Comparison of ENCODE assay signal across 10 mouse cellular contexts in the genomic region with DNA sequence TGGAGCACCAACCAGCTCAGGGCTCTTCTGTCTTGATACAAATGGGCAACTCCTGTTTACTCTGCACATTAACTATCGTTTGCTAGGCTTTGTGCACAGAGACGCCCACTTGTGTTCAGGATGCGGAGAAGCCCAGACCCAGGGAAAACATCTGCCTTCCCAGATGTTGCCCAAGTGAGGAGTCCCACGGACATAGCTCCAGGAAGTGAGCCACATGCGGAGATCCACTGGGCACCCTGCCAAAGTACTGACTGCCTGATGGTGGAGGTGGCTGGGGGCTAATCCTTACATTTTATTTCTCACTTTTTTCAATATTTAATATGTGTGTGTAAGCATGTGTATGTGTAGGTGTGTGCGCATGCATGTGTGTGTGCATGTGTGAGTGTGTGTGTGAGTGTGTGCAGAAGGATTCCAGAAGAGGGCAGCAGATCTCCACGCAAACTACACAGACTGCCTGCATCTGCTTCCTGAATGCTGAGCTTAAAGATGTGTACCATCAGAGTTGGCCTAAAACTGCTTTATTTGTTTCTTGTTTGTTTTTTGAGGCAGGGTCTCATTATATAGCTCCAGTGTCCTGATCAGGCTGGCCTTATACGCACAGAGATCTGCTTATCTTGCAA. TPM values are rescaled to one million over a fixed set of nuclear protein-coding genes. Genes with fewer than 3 reads are reported as not detected.
A peak's percentile ranks its signal among the peaks of the same experiment; 100 is the strongest.
DNase-seq lines count a peak whose midpoint lies in the region; ATAC-seq and TF ChIP-seq lines count a peak whose summit lies in the region.
"Had no signal": no experiment of that assay in that cellular context is flagged by ENCODE, and none has a peak within 500 bp of the region (broad histone marks: within the 10 kb centered on the region; RNA-seq: fewer than 3 reads in every experiment).

No protein-coding gene starts in this region.

- peak; percentile 25 for DNase-seq in gastrocnemius, postnatal 14 days
- DNase-seq in gastrocnemius, adult 18-20 months (ENCODE audit: low spot score): no peak
- peak; percentile 17 for DNase-seq in midbrain, embryonic 14.5 days
- DNase-seq in midbrain, embryonic 10.5 days (ENCODE audit: low spot score): no peak
- DNase-seq in MEL (ENCODE audit: low read depth, low spot score): peak; percentile 68
- DNase-seq in lung, postnatal 36 days: peak; percentile 14
- no peak for DNase-seq in spleen, adult 18-20 months
- DNase-seq in layer of hippocampus, adult 8-10 months (ENCODE audit: low spot score in 2 of 2): no peak

- intact Hi-C loops in gastrocnemius, postnatal 14 days (cut with DNase I; ENCODE audit: low total_unique reads): no loop called here

- TF ChIP-seq CTCF in MEL (IDR thresholded peaks at IDR 0.05 in 2 of 3, conservative IDR thresholded peaks at IDR 0.05 in 1 of 3; ENCODE audit: control insufficient read depth in 1 of 3, insufficient read depth in 1 of 3, low read depth in 2 of 3, low read length in 3 of 3, poor library complexity in 1 of 3, severe bottlenecking in 1 of 3): peak; percentile 65 to 72 (median 69)

- H3K9ac ChIP-seq in midbrain, embryonic 14.5 days (replicated peaks; ENCODE audit: low read length): no peak overlapping the region
- H3K9ac ChIP-seq in MEL (ENCODE audit: control insufficient read depth, low read depth, low read length, poor library complexity, severe bottlenecking): no peak overlapping the region

- no peaks in the 10 kb centered on the region for H3K36me3 ChIP-seq in midbrain, embryonic 14.5 days (ENCODE audit: control insufficient read depth, insufficient read depth, low read length)
- no peaks in the 10 kb centered on the region for H3K36me3 ChIP-seq in midbrain, embryonic 10.5 days
- H3K36me3 ChIP-seq in MEL (ENCODE audit: control insufficient read depth in 1 of 2, insufficient read depth in 2 of 2, low read length in 2 of 2): peaks cover 0 to 13% of the 10 kb centered on the region in 2 experiments; a peak in 2 of 4 replicates

- no peak for TF ChIP-seq POLR2A in MEL (IDR thresholded peaks at IDR 0.05; ENCODE audit: control insufficient read depth in 1 of 2, insufficient read depth in 1 of 2, low read depth in 1 of 2, low read length in 2 of 2, poor library complexity in 1 of 2)

- 91% methylated on average over 8 of the region's 8 CpGs for WGBS in midbrain, embryonic 14.5 days
- 91% methylated on average over 8 of the region's 8 CpGs for WGBS in midbrain, embryonic 10.5 days

- H3K27ac ChIP-seq in midbrain, embryonic 14.5 days (replicated peaks; ENCODE audit: low read depth, low read length): no peak overlapping the region
- no peak overlapping the region for H3K27ac ChIP-seq in midbrain, embryonic 10.5 days (replicated peaks)
- no peak overlapping the region for H3K27ac ChIP-seq in MEL (ENCODE audit: control insufficient read depth, low read depth, low read length)

- no peaks in the 10 kb centered on the region for H3K27me3 ChIP-seq in midbrain, embryonic 14.5 days (ENCODE audit: control insufficient read depth, insufficient read depth, low read length)
- H3K27me3 ChIP-seq in midbrain, embryonic 10.5 days (ENCODE audit: low read depth, poor library complexity, severe bottlenecking): no peaks in the 10 kb centered on the region
- no peaks in the 10 kb centered on the region for H3K27me3 ChIP-seq in MEL (ENCODE audit: control insufficient read depth in 1 of 2, insufficient read depth in 2 of 2, low read length in 2 of 2)

- H3K4me1 ChIP-seq in midbrain, embryonic 14.5 days (ENCODE audit: control insufficient read depth, insufficient read depth, low read length): no peaks in the 10 kb centered on the region
- no peaks in the 10 kb centered on the region for H3K4me1 ChIP-seq in midbrain, embryonic 10.5 days
- H3K4me1 ChIP-seq in MEL (ENCODE audit: control insufficient read depth in 1 of 2, insufficient read depth in 2 of 2, low read length in 2 of 2): peaks cover 3 to 23% of the 10 kb centered on the region in 2 experiments; a peak in 3 of 4 replicates

- ATAC-seq in midbrain, embryonic 14.5 days (ENCODE audit: low FRiP score, low TSS enrichment): no peak

- TF ChIP-seq RAD21 in MEL (IDR thresholded peaks at IDR 0.05; ENCODE audit: low read depth, low read length): peak; percentile 77

- TF ChIP-seq EP300 in MEL (IDR thresholded peaks at IDR 0.05; ENCODE audit: low read depth in 1 of 2, low read length in 2 of 2): no peak

- H3K9me3 ChIP-seq in midbrain, embryonic 14.5 days (ENCODE audit: control insufficient read depth, low read length): peaks cover 3% of the 10 kb centered on the region; the same call in 1 of the 2 replicates
- H3K9me3 ChIP-seq in midbrain, embryonic 10.5 days (replicated peaks): peaks cover 13% of the 10 kb centered on the region; the same call in 1 of the 2 replicates
- H3K9me3 ChIP-seq in MEL (replicated peaks; ENCODE audit: insufficient read depth, low read length): no peaks in the 10 kb centered on the region

- H3K4me3 ChIP-seq in midbrain, embryonic 14.5 days (replicated peaks; ENCODE audit: low read depth, low read length): no peak overlapping the region
- H3K4me3 ChIP-seq in midbrain, embryonic 10.5 days: no peak overlapping the region
- H3K4me3 ChIP-seq in MEL (ENCODE audit: control insufficient read depth in 1 of 2, insufficient read depth in 1 of 2, low read depth in 2 of 2, low read length in 2 of 2): no peak overlapping the region

- H3K4me2 ChIP-seq in midbrain, embryonic 14.5 days (ENCODE audit: low read length): no peak overlapping the region

- H3K79me2 ChIP-seq in MEL (ENCODE audit: control insufficient read depth, insufficient read depth, low read length, poor library complexity): no peaks in the 10 kb centered on the region

TF ChIP-seq in MEL, 35 proteins besides CTCF, POLR2A, EP300 and RAD21:
- peak; percentile 50 for TF ChIP-seq SMC3 (IDR thresholded peaks at IDR 0.05; ENCODE audit: low read depth, low read length)
- no peak for TF ChIP-seq E2F4 (IDR thresholded peaks at IDR 0.05; ENCODE audit: borderline replicate concordance, low read depth, low read length)
- 0 out of 2 replicates have a peak, but pooled peaks have one; percentile 26 for TF ChIP-seq ELF1 (IDR thresholded peaks at IDR 0.05; ENCODE audit: low read depth, low read length)
- 0 out of 2 replicates have a peak, but pooled peaks have one; percentile 21 for TF ChIP-seq SIN3A (IDR thresholded peaks at IDR 0.05; ENCODE audit: low read length)
- TF ChIP-seq ZC3H11A (IDR thresholded peaks at IDR 0.05; ENCODE audit: low read depth, low read length): peak; percentile 42; the same call in 1 of the 2 replicates
- no peak for TF ChIP-seq MAX (IDR thresholded peaks at IDR 0.05; ENCODE audit: low read length)
TF ChIP-seq in MEL: peak in this region for 4.

RNA-seq across cellular contexts. Expression of a gene that starts 20.8 kb away (rescaled TPM):
- total RNA-seq in gastrocnemius, postnatal 14 days (2021): not detected
- not detected for total RNA-seq in gastrocnemius, adult 18-20 months (2021)
- not detected in 2 replicates for polyA plus RNA-seq in midbrain, embryonic 14.5 days (2014; fragmentation: Nextera tagmentation; extraction: Ambion mirVana)
- not detected in 2 replicates for polyA plus RNA-seq in midbrain, embryonic 10.5 days (2016; fragmentation: Nextera tagmentation; extraction: Ambion mirVana)
- 0.31 and 0.88 TPM in 2 replicates for total RNA-seq in MEL (2012; rRNA removed)
- 1 to 10 TPM in 1 of 2 experiments, not detected in 1; 2.7 TPM for polyA plus RNA-seq in MEL (2012; ENCODE audit: insufficient read depth in 1 of 2, insufficient read length in 2 of 2, low read depth in 1 of 2, low replicate concordance in 2 of 2, missing spikeins in 1 of 2)
- total RNA-seq in layer of hippocampus, adult 8-10 months (2022): not detected
- total RNA-seq: heart, postnatal 10 days; left cerebral cortex, postnatal 10 days had no signal

RNA-seq across cellular contexts. Expression of a gene that starts 20.9 kb away (rescaled TPM):
- 1 to 10 TPM; 8.0 to 8.2 TPM for total RNA-seq in gastrocnemius, postnatal 14 days (2021)
- total RNA-seq in gastrocnemius, adult 18-20 months (2021): 10 to 100 TPM in 1 of 2 experiments, 1 to 10 TPM in 1; 9.2 to 10.7 TPM
- 25.8 and 27.7 TPM in 2 replicates for polyA plus RNA-seq in midbrain, embryonic 14.5 days (2014; fragmentation: Nextera tagmentation; extraction: Ambion mirVana)
- 18.8 and 19.9 TPM in 2 replicates for polyA plus RNA-seq in midbrain, embryonic 10.5 days (2016; fragmentation: Nextera tagmentation; extraction: Ambion mirVana)
- 8.0 and 9.4 TPM in 2 replicates for total RNA-seq in MEL (2012; rRNA removed)
- polyA plus RNA-seq in MEL (2012; ENCODE audit: insufficient read depth in 1 of 2, insufficient read length in 2 of 2, low read depth in 1 of 2, low replicate concordance in 2 of 2, missing spikeins in 1 of 2): 10 to 100 TPM; 30.7 to 53.8 TPM
- total RNA-seq in layer of hippocampus, adult 8-10 months (2022): 10 to 100 TPM; 37.0 to 41.9 (median 37.9) TPM

RNA-seq across cellular contexts. Expression of a gene that starts 23.5 kb away (rescaled TPM):
- total RNA-seq in gastrocnemius, postnatal 14 days (2021): not detected
- total RNA-seq in gastrocnemius, adult 18-20 months (2021): not detected
- 0.43 and 0.49 TPM in 2 replicates for polyA plus RNA-seq in midbrain, embryonic 14.5 days (2014; fragmentation: Nextera tagmentation; extraction: Ambion mirVana)
- polyA plus RNA-seq in midbrain, embryonic 10.5 days (2016; fragmentation: Nextera tagmentation; extraction: Ambion mirVana): 1.1 and 1.3 TPM in 2 replicates
- total RNA-seq in MEL (2012; rRNA removed): 2.3 and 2.5 TPM in 2 replicates
- polyA plus RNA-seq in MEL (2012; ENCODE audit: insufficient read depth in 1 of 2, insufficient read length in 2 of 2, low read depth in 1 of 2, low replicate concordance in 2 of 2, missing spikeins in 1 of 2): 1 to 10 TPM in 1 of 2 experiments, not detected in 1; 4.5 TPM
- total RNA-seq in layer of hippocampus, adult 8-10 months (2022): not detected
- total RNA-seq: heart, postnatal 10 days; left cerebral cortex, postnatal 10 days had no signal

RNA-seq across cellular contexts. Expression of a gene that starts 38.1 kb away (rescaled TPM):
- 10 to 100 TPM; 17.6 to 18.2 TPM for total RNA-seq in gastrocnemius, postnatal 14 days (2021)
- 10 to 100 TPM; 18.8 to 25.4 TPM for total RNA-seq in gastrocnemius, adult 18-20 months (2021)
- polyA plus RNA-seq in midbrain, embryonic 14.5 days (2014; fragmentation: Nextera tagmentation; extraction: Ambion mirVana): 10.1 and 10.3 TPM in 2 replicates
- 27.2 and 33.8 TPM in 2 replicates for polyA plus RNA-seq in midbrain, embryonic 10.5 days (2016; fragmentation: Nextera tagmentation; extraction: Ambion mirVana)
- total RNA-seq in MEL (2012; rRNA removed): 27.8 and 30.6 TPM in 2 replicates
- 10 to 100 TPM in 1 of 2 experiments, not detected in 1; 52.1 TPM for polyA plus RNA-seq in MEL (2012; ENCODE audit: insufficient read depth in 1 of 2, insufficient read length in 2 of 2, low read depth in 1 of 2, low replicate concordance in 2 of 2, missing spikeins in 1 of 2)
- 1 to 10 TPM; 2.6 to 3.8 (median 3.4) TPM for total RNA-seq in layer of hippocampus, adult 8-10 months (2022)

Comparison
In these comparisons a context has a peak if more than half of its experiments do, and no peak if none do; other contexts are left out.
1. DNase-seq: peak in gastrocnemius, postnatal 14 days (single experiment), midbrain, embryonic 14.5 days (single experiment), MEL (single experiment) and lung, postnatal 36 days (single experiment); none in gastrocnemius, adult 18-20 months (single experiment), midbrain, embryonic 10.5 days (single experiment), spleen, adult 18-20 months (0 of 2) and layer of hippocampus, adult 8-10 months (0 of 2).